Mouse (Mus musculus) heart, embryonic 10.5 days (tissue): ENCODE data around the gene Lime1. TPM values are rescaled to one million over a fixed set of nuclear protein-coding genes. Genes with fewer than 3 reads are reported as not detected.

Source experiments
- polyA plus RNA-seq: library from polyadenylated mRNA; unstranded; fragments of >200 nt; fragmentation: Nextera tagmentation; extraction: Ambion mirVana; gene quantifications from 2 replicates; pipeline ENCODE4 v1.2.1, GENCODE M21; 2016

The Lime1 gene
- polyA plus RNA-seq, 1 experiment from 2014 or later, result 20.5 TPM

Other genes with a start within 250 kb of the Lime1 start
- gene Kcnq2, start 244.8 kb upstream of the Lime1 start, polyA plus RNA-seq, result 0.07 and 0.50 TPM in 2 replicates
- 0.95 and 2.6 TPM in 2 replicates for gene Eef1a2, start 223.1 kb upstream of the Lime1 start, polyA plus RNA-seq
- gene Ppdpf, start 192.8 kb upstream of the Lime1 start, polyA plus RNA-seq, result 172 and 240 TPM in 2 replicates
- gene Ptk6, start 177.3 kb upstream of the Lime1 start, polyA plus RNA-seq, result not detected in 2 replicates
- 0.11 and 0.79 TPM in 2 replicates for gene Srms, start 166.9 kb upstream of the Lime1 start, polyA plus RNA-seq
- not detected in 2 replicates for gene Fndc11, start 160.1 kb upstream of the Lime1 start, polyA plus RNA-seq
- gene Helz2, start 138.1 kb upstream of the Lime1 start, polyA plus RNA-seq, result 1.1 and 1.3 TPM in 2 replicates
- gene Gmeb2, start 92.0 kb upstream of the Lime1 start, polyA plus RNA-seq, result 13.1 and 13.2 TPM in 2 replicates
- 0.37 and 1.0 TPM in 2 replicates for gene Stmn3, start 65.6 kb upstream of the Lime1 start, polyA plus RNA-seq
- 46.0 and 50.6 TPM in 2 replicates for gene Rtel1, start 60.3 kb upstream of the Lime1 start, polyA plus RNA-seq
- gene Zgpat, start 15.2 kb upstream of the Lime1 start, polyA plus RNA-seq, result 36.9 and 38.0 TPM in 2 replicates
- 64.1 and 65.6 TPM in 2 replicates for gene Arfrp1, start 14.7 kb upstream of the Lime1 start, polyA plus RNA-seq
- gene Zbtb46, start 79.3 kb downstream of the Lime1 start, polyA plus RNA-seq, result 16.5 and 18.5 TPM in 2 replicates
- 0.11 TPM in 1 of 2 replicates, not detected in the other for gene Abhd16b, start 113.1 kb downstream of the Lime1 start, polyA plus RNA-seq
- 130 and 162 TPM in 2 replicates for gene Tpd52l2, start 117.1 kb downstream of the Lime1 start, polyA plus RNA-seq
- 87.2 and 97.0 TPM in 2 replicates for gene Dnajc5, start 140.4 kb downstream of the Lime1 start, polyA plus RNA-seq
- 67.3 and 83.6 TPM in 2 replicates for gene Uckl1, start 204.8 kb downstream of the Lime1 start, polyA plus RNA-seq
- gene Prpf6, start 211.8 kb downstream of the Lime1 start, polyA plus RNA-seq, result 56.1 and 62.9 TPM in 2 replicates
- 36.0 and 37.0 TPM in 2 replicates for gene Zfp512b, start 212.7 kb downstream of the Lime1 start, polyA plus RNA-seq
- 15.0 and 16.6 TPM in 2 replicates for gene Samd10, start 219.1 kb downstream of the Lime1 start, polyA plus RNA-seq